Mouse (Mus musculus) kidney, embryonic 16.5 days (tissue): ENCODE results near the gene Bcas1. TPM values are rescaled to one million over a fixed set of nuclear protein-coding genes. Genes with fewer than 3 reads are reported as not detected.

Source experiments
- ATAC-seq: fragments of 200-750 bp; cut with Nextera tagmentation; 2 replicates; pipeline ENCODE4 v1.8.0; 2017; ENCODE audit warnings: moderate TSS enrichment; ENCODE audit not compliant: low FRiP score, low TSS enrichment
- H3K27ac ChIP-seq: fragments of 300-500 bp; sonication (generic); 2 replicates; pipeline ENCODE4 v1.5.1; 2014; ENCODE audit warnings: low read length
- H3K27me3 ChIP-seq: fragments of 300-500 bp; sonication (generic); 2 replicates; pipeline ENCODE4 v1.6.1; 2014; ENCODE audit warnings: low read length, control low read depth, mixed read lengths; ENCODE audit not compliant: insufficient read depth
- H3K36me3 ChIP-seq: fragments of 300-500 bp; sonication (generic); 2 replicates; pipeline ENCODE4 v1.6.1; 2014; ENCODE audit warnings: low read length, control low read depth, mixed read lengths; ENCODE audit not compliant: insufficient read depth
- H3K4me1 ChIP-seq: fragments of 300-500 bp; sonication (generic); 2 replicates; pipeline ENCODE4 v1.6.1; 2014; ENCODE audit warnings: low read length, control low read depth, mixed read lengths; ENCODE audit not compliant: insufficient read depth
- H3K4me2 ChIP-seq: fragments of 300-500 bp; sonication (generic); replicated peaks from 2 replicates; pipeline ENCODE4 v1.6.1; 2014; ENCODE audit warnings: low read depth, low read length
- H3K4me3 ChIP-seq: fragments of 300-500 bp; sonication (generic); 2 replicates; pipeline ENCODE4 v1.5.1; 2014; ENCODE audit warnings: mild to moderate bottlenecking, low read length
- H3K9ac ChIP-seq: fragments of 300-500 bp; sonication (generic); replicated peaks from 2 replicates; pipeline ENCODE4 v1.6.1; 2014; ENCODE audit warnings: low read length
- H3K9me3 ChIP-seq: fragments of 300-500 bp; sonication (generic); 2 replicates; pipeline ENCODE4 v1.6.1; 2016; ENCODE audit warnings: low read length, control low read depth
- WGBS: fragments of 180-500 bp; shearing (Covaris S2); extraction: QIAGEN DNeasy Blood & Tissue Kit; methylation state at CpG from one replicate; pipeline ENCODE4 v1.1.7; 2014; 5-methylcytosine and 5-hydroxymethylcytosine counted together
- polyA plus RNA-seq: library from polyadenylated mRNA; unstranded; fragments of >200 nt; fragmentation: Nextera tagmentation; extraction: Ambion mirVana; gene quantifications from 2 replicates; pipeline ENCODE4 v1.2.1, GENCODE M21; 2015

Bcas1 gene
- polyA plus RNA-seq, 1 experiment from 2014 or later = 0.66 TPM

DNA sequence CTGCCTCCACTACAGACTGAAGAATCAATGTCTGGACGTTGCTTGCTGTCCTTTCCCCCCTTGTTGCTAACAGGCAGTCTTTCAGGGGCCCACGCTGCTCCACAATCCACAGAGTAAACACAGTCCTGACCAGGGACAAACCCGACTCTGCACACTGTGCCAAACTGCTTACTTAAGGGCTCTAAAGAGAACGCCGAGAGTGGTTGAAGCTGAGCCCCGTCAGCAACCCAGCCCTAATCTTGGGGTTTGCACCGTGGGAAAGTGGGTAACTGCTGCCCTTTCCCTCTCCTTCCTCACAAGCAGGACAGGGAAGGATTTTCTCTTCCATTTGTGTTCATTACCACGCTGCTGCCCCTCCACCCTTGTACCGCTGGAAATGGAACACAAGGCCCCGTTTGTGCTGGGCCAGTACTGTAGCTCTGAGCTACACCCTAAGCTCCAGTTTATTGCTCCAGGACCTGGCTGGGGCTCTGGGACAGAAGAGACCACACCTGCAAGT, 83.8 kb downstream of the Bcas1 start:
- Histone ChIP-seq H3K9ac (peak overlapping the region; percentile 57), H3K4me2 (peak overlapping the region; percentile 0; the same call in 1 of the 2 replicates), H3K27me3 (no peaks in the 10 kb centered on the region), H3K27ac (peak overlapping the region; percentile 97), H3K4me3 (no peak overlapping the region), H3K4me1 (peaks cover 43% of the 10 kb centered on the region), H3K36me3 (no peaks in the 10 kb centered on the region), H3K9me3 (no peaks in the 10 kb centered on the region)
- ATAC-seq = no peak
- WGBS = 31% methylated on average over 10 of the region's 10 CpGs

DNA sequence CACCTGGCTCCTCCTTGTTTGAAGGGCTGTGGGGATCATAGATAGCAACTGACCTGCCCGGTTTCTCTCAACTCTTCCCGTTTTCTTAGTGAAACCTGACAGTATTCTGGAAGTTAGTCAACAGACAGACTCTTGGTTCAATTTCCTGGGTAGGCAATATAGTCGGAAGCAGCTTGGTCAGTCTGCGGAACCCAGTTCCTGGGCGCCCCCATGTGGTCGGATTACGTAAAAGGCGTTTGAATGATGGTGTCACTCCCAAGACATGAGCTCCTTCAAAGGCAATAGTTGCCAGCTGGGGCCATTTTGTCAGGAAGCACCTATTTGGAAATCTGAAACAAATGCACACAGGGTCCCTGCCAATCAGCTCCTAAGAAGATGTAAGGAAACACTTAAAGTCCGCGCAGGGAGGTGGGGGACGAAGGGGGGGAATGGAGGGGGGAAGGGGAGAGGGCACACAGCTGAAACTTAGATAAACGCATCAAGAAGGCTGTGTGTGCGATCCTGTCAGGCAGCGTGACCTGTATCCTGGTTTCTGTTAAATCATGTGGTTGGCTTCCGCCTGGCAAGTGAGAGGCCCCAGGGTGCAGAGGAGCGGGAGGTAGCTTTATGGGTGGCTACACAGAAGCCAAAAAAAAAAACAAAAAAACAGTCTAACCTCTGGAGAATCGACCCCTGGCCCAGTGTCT, 84.4 kb downstream of the Bcas1 start:
- Histone ChIP-seq H3K27me3 (no peaks in the 10 kb centered on the region), H3K4me1 (peaks cover 43% of the 10 kb centered on the region), H3K9ac (peak overlapping the region; percentile 57), H3K9me3 (no peaks in the 10 kb centered on the region), H3K4me3 (no peak overlapping the region), H3K36me3 (no peaks in the 10 kb centered on the region), H3K4me2 (peak overlapping the region; percentile 0; the same call in 1 of the 2 replicates), H3K27ac (peak overlapping the region; percentile 97)
- 14% methylated on average over 17 of the region's 17 CpGs for WGBS
- ATAC-seq = peak; percentile 3; the same call in 1 of the 2 replicates

GRCm38 (mm10) chr2:170342312-170342830, 85.3 kb downstream of the Bcas1 start:
- Histone ChIP-seq H3K4me1 (peaks cover 42% of the 10 kb centered on the region), H3K4me3 (no peak overlapping the region), H3K4me2 (no peak overlapping the region), H3K27me3 (no peaks in the 10 kb centered on the region), H3K9me3 (no peaks in the 10 kb centered on the region), H3K36me3 (no peaks in the 10 kb centered on the region), H3K9ac (no peak overlapping the region), H3K27ac (no peak overlapping the region)
- no peak for ATAC-seq
- WGBS = 92% methylated on average over 12 of the region's 12 CpGs

DNA sequence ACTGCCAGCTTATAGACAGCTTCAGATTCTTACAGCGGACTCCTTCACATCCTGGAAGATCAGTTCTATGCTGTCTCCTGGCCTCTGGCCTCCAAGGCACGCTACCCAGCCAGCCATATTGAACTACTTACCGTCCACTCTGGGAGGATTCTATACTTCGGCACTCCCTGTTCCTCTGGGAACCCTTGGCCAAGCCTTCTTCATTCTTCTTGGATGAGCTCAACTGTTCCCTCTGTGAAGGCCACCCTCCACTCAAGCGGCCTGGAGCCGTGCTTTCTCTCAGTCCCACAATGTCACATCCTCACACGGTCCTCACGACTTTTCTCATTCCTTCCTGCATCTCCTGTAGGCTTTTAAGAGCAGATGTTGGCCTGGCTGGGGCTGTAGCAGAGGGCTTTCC, 86.5 kb downstream of the Bcas1 start:
- no peaks in the 10 kb centered on the region for H3K9me3 ChIP-seq
- WGBS = 81% methylated on average over 8 of the region's 8 CpGs
- no peaks in the 10 kb centered on the region for H3K36me3 ChIP-seq
- no peak for ATAC-seq
- H3K27me3 ChIP-seq = no peaks in the 10 kb centered on the region
- H3K9ac ChIP-seq = no peak overlapping the region
- no peak overlapping the region for H3K4me3 ChIP-seq
- H3K27ac ChIP-seq = no peak overlapping the region
- H3K4me1 ChIP-seq = peaks cover 34% of the 10 kb centered on the region
- H3K4me2 ChIP-seq = no peak overlapping the region

- Histone ChIP-seq H3K9me3 (no peaks in the 10 kb centered on the region), H3K4me3 (no peak overlapping the region), H3K9ac (no peak overlapping the region), H3K4me1 (peaks cover 3% of the 10 kb centered on the region; the same call in 1 of the 2 replicates), H3K27me3 (no peaks in the 10 kb centered on the region), H3K27ac (no peak overlapping the region), H3K36me3 (no peaks in the 10 kb centered on the region), H3K4me2 (no peak overlapping the region)
- WGBS = 71% methylated on average over 9 of the region's 9 CpGs
- no peak for ATAC-seq
Measured at GRCm38 (mm10) chr2:170336266-170336760, 91.3 kb downstream of the Bcas1 start.

DNA sequence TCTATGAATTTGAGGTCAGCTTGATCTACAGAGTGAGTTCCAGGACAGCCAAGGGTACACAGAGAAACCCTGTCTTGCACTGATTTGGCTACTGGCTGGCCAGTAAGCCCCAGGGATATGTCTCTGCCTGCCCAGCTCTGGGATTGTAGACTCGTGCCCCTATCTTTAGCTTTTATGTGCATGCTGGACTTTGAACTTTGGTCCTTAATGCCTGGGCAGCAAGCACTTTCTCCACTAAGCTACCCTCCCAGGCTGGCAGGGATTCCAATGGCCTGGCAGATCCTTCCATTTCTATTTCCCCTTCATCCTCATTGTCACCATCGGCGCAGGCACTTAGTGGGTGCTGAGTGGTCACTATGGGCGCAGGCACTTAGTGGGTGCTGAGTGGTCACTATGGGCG, 92.5 kb downstream of the Bcas1 start:
- H3K4me1 ChIP-seq = peaks cover 7% of the 10 kb centered on the region; the same call in 1 of the 2 replicates
- H3K4me3 ChIP-seq = no peak overlapping the region
- H3K9me3 ChIP-seq = no peaks in the 10 kb centered on the region
- WGBS = 94% methylated on average over 5 of the region's 5 CpGs
- no peak for ATAC-seq
- H3K9ac ChIP-seq = no peak overlapping the region
- H3K27me3 ChIP-seq = no peaks in the 10 kb centered on the region
- H3K27ac ChIP-seq = no peak overlapping the region
- no peak overlapping the region for H3K4me2 ChIP-seq
- H3K36me3 ChIP-seq = no peaks in the 10 kb centered on the region

DNA sequence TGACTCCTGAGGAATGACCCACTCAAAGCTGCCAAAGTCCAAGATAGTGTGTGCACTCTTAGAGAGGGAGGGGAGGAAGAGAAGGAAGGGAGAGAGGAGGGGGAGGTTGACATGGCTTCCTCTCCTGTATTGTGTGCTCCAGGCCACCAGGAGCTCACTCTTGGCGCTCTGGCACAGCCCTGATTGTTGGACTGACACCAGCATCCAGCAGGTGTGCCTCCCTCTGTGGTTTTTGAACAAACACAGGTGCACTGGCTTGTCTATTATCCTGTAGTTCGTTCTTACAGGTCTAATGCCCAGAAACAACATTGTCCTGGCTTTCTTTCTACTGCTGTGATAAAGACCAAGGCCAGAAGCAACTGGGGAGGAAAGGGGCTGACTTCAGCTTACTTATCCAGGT, 95.8 kb downstream of the Bcas1 start:
- ATAC-seq = no peak
- H3K4me3 ChIP-seq = no peak overlapping the region
- H3K9me3 ChIP-seq = no peaks in the 10 kb centered on the region
- H3K9ac ChIP-seq = no peak overlapping the region
- no peaks in the 10 kb centered on the region for H3K36me3 ChIP-seq
- no peaks in the 10 kb centered on the region for H3K27me3 ChIP-seq
- peaks cover 7% of the 10 kb centered on the region; the same call in 1 of the 2 replicates for H3K4me1 ChIP-seq
- 70% methylated on average over 2 of the region's 2 CpGs for whole genome bisulfite sequencing
- no peak overlapping the region for H3K4me2 ChIP-seq
- no peak overlapping the region for H3K27ac ChIP-seq

- WGBS = 50% methylated on average over 8 of the region's 8 CpGs
- no peak overlapping the region for H3K9ac ChIP-seq
- no peak overlapping the region for H3K4me2 ChIP-seq
- H3K27ac ChIP-seq = 0 out of 2 replicates have a peak overlapping the region, but pooled peaks have one; percentile 40
- no peaks in the 10 kb centered on the region for H3K36me3 ChIP-seq
- ATAC-seq = no peak
- no peak overlapping the region for H3K4me3 ChIP-seq
- no peaks in the 10 kb centered on the region for H3K27me3 ChIP-seq
- no peaks in the 10 kb centered on the region for H3K9me3 ChIP-seq
- H3K4me1 ChIP-seq = peaks cover 5% of the 10 kb centered on the region; the same call in 1 of the 2 replicates
Measured at GRCm38 (mm10) chr2:170330466-170330865, 97.2 kb downstream of the Bcas1 start.

GRCm38 (mm10) chr2:170329921-170330320, 97.7 kb downstream of the Bcas1 start:
- Histone ChIP-seq H3K4me3 (no peak overlapping the region), H3K9ac (no peak overlapping the region), H3K4me1 (peaks cover 4% of the 10 kb centered on the region; the same call in 1 of the 2 replicates), H3K27ac (no peak overlapping the region), H3K9me3 (no peaks in the 10 kb centered on the region), H3K27me3 (no peaks in the 10 kb centered on the region), H3K4me2 (no peak overlapping the region), H3K36me3 (no peaks in the 10 kb centered on the region)
- 82% methylated on average over 13 of the region's 13 CpGs for WGBS
- ATAC-seq = no peak

- peaks cover 18% of the 10 kb centered on the region for H3K4me1 ChIP-seq
- peak overlapping the region; percentile 71 for H3K9ac ChIP-seq
- H3K27ac ChIP-seq = peak overlapping the region; percentile 27; the same call in 1 of the 2 replicates
- no peaks in the 10 kb centered on the region for H3K36me3 ChIP-seq
- no peaks in the 10 kb centered on the region for H3K9me3 ChIP-seq
- no peaks in the 10 kb centered on the region for H3K27me3 ChIP-seq
- H3K4me2 ChIP-seq = peak overlapping the region; percentile 63
- ATAC-seq = peak; percentile 70
- peak overlapping the region; percentile 44 for H3K4me3 ChIP-seq
- 4% methylated on average over 19 of the region's 19 CpGs for WGBS
Measured at GRCm38 (mm10) chr2:170323925-170324347, 103.7 kb downstream of the Bcas1 start.
